11 mouse cellular contexts compared by ENCODE assay signal in genomic region chr5:88813188-88813587, GRCm38 (mm10).
"Had no signal": no experiment of that assay in that cellular context is flagged by ENCODE, and none has a peak within 500 bp of the region (broad histone marks: within the 10 kb centered on the region; RNA-seq: fewer than 3 reads in every experiment).

No protein-coding gene starts in this region.

- ATAC-seq: liver, embryonic 12.5 days; midbrain, embryonic 15.5 days had no signal

- DNase-seq: kidney, postnatal 25 days; lung, embryonic 14.5 days; lung, postnatal 10 days had no signal

- H3K9ac ChIP-seq: limb, embryonic 15.5 days; liver, embryonic 12.5 days; lung, embryonic 14.5 days; midbrain, embryonic 15.5 days; neural tube, embryonic 12.5 days had no signal

- H3K9me3 ChIP-seq: limb, embryonic 15.5 days; liver, embryonic 12.5 days; megakaryocyte, embryonic 14.5 days; midbrain, embryonic 15.5 days; neural tube, embryonic 12.5 days had no signal

- H3K4me3 ChIP-seq: limb, embryonic 15.5 days; liver, embryonic 12.5 days; megakaryocyte, embryonic 14.5 days; midbrain, embryonic 15.5 days; neural tube, embryonic 12.5 days had no signal

- H3K27ac ChIP-seq: limb, embryonic 15.5 days; liver, embryonic 12.5 days; macrophage; midbrain, embryonic 15.5 days; neural tube, embryonic 12.5 days; stomach, postnatal 0 days had no signal

- H3K36me3 ChIP-seq: limb, embryonic 15.5 days; liver, embryonic 12.5 days; midbrain, embryonic 15.5 days; neural tube, embryonic 12.5 days had no signal

- H3K4me1 ChIP-seq: limb, embryonic 15.5 days; liver, embryonic 12.5 days; megakaryocyte, embryonic 14.5 days; midbrain, embryonic 15.5 days; neural tube, embryonic 12.5 days had no signal

- H3K4me2 ChIP-seq: limb, embryonic 15.5 days; liver, embryonic 12.5 days; lung, embryonic 14.5 days; midbrain, embryonic 11.5 days; midbrain, embryonic 15.5 days; neural tube, embryonic 12.5 days had no signal

- H3K27me3 ChIP-seq: limb, embryonic 15.5 days; liver, embryonic 12.5 days; megakaryocyte, embryonic 14.5 days; midbrain, embryonic 15.5 days; neural tube, embryonic 12.5 days had no signal
